Mouse (Mus musculus) brain, embryonic 14.5 days (tissue): ENCODE results near the gene Rps6kc1. TPM values are rescaled to one million over a fixed set of nuclear protein-coding genes. Genes with fewer than 3 reads are reported as not detected.

Experiments used
- DNase-seq: peaks from one replicate; pipeline ENCODE4 v3.0.0-alpha.2; 2011; ENCODE audit warnings: low read depth
- CTCF ChIP-seq: fragments of 200-500 bp; IDR thresholded peaks from 2 replicates; pipeline ENCODE4 v1.5.1; 2012; ENCODE audit warnings: inconsistent platforms, mild to moderate bottlenecking, moderate library complexity, borderline replicate concordance; ENCODE audit not compliant: insufficient read depth, insufficient read length; ENCODE audit errors: extremely low read depth
- POLR2A ChIP-seq: fragments of 200-500 bp; IDR thresholded peaks from 2 replicates; pipeline ENCODE4 v1.6.1; 2012; ENCODE audit warnings: mild to moderate bottlenecking, inconsistent platforms, borderline replicate concordance; ENCODE audit not compliant: poor library complexity, insufficient read depth, insufficient read length, severe bottlenecking; ENCODE audit errors: extremely low read depth
- polyA plus RNA-seq: library from polyadenylated mRNA; depleted of rRNA; stranded (reverse); fragments of >200 nt; gene quantifications from 2 replicates; pipeline ENCODE4 v1.2.3, GENCODE M21; 2012; rRNA removed

Gene Rps6kc1
- polyA plus RNA-seq: 14.2 and 25.2 TPM in 2 replicates

DNA sequence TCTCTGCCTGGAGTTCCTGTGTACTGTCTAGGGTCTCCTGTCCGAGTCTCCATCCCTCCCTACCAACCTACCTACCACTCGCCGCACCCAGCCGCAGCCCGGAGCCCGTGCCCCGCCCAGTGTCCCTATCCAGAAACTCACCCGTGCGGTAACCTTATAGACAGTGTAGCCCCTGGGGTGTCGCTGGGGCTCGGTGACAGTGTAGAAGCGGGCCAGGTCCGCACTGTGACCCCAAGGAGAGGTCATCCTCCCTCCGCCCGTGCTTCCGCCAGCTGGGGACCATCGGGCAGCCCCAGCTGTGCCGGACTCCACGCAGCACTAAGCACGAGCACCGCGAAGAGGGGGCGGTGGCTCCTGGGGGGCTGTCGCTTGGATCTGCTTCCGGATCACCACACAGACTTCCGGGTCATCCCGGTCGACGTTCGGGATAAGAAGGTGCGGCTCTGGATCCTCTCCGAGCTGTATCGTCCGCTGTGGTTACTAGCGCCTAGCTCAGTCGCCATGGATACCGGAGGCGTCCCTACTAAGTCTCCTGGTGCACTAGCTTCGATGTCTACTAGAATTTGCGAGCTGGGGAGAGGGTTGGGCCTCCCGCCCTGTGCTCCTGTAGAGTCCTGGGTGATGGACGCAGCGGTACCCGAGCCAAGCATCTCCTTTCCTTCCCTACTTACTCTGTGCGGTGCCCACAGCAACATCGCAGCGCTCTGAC lies at the start of gene Rps6kc1:
Rps6kc1 (minus strand) TSS at position 356 of the 709 bp plus-strand sequence.
- TF ChIP-seq CTCF (no peak), POLR2A (peak; percentile 78; the same call in 1 of the 2 replicates)
- peak; percentile 93 for DNase-seq

GRCm38 (mm10) chr1:190958821-190959220 lies 47.3 kb upstream of the Rps6kc1 start:
- TF ChIP-seq POLR2A: no peak
- no peak for TF ChIP-seq CTCF
- no peak for DNase-seq

DNA sequence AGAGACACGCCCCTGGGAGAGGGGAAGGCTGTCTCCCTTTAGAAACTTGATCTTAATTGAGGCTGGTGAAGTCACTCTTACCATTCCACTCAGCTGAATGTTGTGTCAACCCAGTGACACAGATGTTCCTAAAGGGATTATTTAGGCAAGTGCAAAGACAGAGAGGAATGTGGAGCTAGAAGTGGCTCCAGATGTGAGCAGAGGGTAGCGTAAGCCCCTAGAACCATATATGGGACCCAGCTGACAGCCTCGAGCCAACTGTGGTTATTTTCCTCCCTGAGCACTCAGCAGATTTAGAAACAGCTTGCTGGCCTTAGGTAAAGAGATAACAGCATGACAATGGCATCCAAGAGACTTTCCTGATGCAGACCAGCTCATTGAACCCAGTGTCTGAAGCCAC lies 41.4 kb upstream of the Rps6kc1 start:
- DNase-seq: no peak
- TF ChIP-seq POLR2A (no peak), CTCF (no peak)

DNA sequence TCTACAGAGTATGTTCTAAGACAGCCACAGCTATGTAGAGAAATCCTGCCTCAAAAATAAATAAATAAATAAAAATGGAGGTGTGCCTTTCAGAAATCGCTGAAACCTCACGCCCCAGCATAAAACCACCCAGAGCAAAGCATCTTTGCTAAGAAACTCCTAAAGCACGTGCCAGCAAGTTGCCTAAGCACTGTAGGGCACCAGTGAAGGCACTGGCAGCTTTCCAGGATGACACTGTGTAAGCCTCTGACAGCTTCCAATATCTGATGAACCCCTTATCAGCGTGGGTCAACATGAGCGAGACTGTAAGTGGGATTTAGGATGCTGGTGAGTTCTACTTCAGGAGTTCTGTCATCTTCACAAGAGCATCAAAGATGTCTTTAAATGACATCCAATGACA lies 39.4 kb upstream of the Rps6kc1 start:
- no peak for DNase-seq
- TF ChIP-seq POLR2A (no peak), CTCF (no peak)

GRCm38 (mm10) chr1:190948846-190949245 lies 37.3 kb upstream of the Rps6kc1 start:
- no peak for TF ChIP-seq CTCF
- TF ChIP-seq POLR2A: no peak
- DNase-seq: peak; percentile 11

- DNase-seq: peak; percentile 12
- TF ChIP-seq CTCF (no peak), POLR2A (no peak)
Observed at GRCm38 (mm10) chr1:190948439-190948838, 36.9 kb upstream of the Rps6kc1 start.

DNA sequence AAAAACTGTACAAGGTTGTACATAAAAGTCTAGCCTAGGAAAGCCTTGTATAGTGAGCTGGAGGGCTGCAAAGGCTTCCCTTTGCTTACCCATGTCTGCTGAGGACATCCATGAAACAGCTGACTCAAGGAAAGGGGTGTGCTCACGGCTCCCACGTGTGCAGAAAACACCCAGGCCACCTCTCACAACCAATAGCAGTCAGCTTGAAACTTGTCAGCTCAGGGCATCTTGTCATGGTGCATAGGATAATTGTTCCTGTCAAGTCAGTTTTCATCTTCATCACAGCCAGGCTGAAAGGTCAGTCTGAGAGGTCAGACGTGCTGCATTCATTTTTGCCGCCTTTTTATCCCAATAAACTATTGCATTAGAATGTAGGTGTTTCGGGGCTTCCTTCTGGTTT lies 36.4 kb upstream of the Rps6kc1 start:
- TF ChIP-seq POLR2A: no peak
- no peak for TF ChIP-seq CTCF
- DNase-seq: no peak

DNA sequence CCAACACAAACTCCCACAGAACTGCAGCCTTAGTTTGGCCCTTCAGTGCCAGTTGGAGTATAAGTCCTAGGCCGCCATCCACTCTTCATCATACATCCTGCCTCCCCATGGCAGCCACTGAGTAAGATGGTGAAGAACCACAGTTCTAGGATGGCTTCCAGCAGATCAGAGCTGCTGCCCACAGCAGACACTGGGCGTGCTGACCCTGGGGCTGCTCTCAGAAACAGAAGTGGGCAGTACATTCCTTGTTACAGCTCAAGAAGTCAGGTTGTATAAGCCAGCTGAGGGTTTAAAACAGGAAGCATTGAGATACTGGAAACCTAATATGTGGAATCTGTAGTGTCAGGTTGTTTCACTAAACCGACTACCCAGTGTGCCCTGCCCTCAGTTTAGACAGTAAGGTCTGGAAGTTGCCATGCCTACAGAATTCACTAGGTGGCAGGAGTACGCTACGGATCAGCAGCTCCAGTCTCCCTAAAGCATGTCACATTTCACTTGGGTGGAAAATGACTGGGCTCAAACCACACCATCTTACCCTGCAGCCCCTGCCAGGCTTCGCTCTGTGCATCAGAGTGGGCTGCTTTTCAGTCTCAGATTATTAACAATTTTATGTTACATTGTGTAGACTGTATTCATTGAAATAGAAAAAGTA lies 32.7 kb upstream of the Rps6kc1 start:
- DNase-seq: peak; percentile 85
- peak; percentile 88; the same call in 1 of the 2 replicates for TF ChIP-seq CTCF
- no peak for TF ChIP-seq POLR2A

DNA sequence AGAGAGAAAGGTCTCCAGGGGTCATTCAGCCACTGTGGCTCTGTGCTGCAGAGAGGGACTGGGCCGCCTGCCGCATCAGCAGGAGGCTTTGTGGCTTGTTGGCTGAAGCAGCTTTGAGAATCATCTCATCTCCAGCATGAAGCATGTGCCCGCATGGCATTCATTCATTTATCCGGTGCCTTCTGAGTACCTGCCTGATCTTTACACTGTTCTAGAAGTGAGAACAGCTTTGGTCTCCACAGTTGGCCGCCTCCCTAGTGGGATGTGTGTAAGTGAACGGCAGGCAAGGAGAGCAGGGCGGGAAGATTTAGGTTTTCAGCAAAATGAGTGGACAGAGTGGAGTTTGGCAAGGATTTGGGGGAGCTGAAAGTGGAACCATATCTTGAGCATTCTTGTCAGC lies 28.2 kb upstream of the Rps6kc1 start:
- TF ChIP-seq CTCF (no peak), POLR2A (no peak)
- no peak for DNase-seq

GRCm38 (mm10) chr1:190930181-190930580 lies 18.6 kb upstream of the Rps6kc1 start:
- DNase-seq: no peak
- TF ChIP-seq POLR2A: no peak
- no peak for TF ChIP-seq CTCF

DNA sequence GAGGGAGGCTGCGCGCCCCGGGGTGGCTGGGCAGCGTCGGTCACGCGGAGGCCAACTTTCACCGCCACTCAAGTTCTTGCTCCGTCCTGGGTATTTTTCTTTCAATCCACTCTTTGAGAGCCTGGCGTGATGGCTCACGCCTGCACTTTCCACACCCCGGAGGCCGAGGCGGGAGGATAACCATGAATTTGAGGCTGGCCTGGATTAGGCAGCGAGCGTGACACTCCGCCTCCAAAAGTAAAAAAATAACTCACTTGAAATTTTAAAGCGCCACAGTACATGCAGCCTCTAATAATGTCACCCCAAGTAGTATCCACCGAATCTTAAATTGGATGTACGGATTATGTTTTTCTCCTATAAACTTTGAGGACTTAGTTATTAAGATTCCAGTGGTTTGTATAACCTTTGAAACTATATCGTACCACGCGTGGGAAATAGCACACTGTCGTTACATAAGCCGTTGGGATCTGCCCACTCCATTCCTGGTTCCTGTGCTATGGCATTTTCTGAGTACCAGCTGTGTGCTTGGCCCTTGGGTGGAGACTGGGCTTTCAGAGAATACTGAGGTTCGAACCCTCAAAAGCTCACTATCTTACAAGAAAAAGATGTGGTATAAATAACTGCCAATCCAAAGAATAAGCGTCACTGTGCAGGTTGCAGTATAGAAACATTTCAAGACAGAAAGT lies 17.6 kb upstream of the Rps6kc1 start:
- peak; percentile 21 for DNase-seq
- TF ChIP-seq POLR2A (no peak), CTCF (no peak)

DNA sequence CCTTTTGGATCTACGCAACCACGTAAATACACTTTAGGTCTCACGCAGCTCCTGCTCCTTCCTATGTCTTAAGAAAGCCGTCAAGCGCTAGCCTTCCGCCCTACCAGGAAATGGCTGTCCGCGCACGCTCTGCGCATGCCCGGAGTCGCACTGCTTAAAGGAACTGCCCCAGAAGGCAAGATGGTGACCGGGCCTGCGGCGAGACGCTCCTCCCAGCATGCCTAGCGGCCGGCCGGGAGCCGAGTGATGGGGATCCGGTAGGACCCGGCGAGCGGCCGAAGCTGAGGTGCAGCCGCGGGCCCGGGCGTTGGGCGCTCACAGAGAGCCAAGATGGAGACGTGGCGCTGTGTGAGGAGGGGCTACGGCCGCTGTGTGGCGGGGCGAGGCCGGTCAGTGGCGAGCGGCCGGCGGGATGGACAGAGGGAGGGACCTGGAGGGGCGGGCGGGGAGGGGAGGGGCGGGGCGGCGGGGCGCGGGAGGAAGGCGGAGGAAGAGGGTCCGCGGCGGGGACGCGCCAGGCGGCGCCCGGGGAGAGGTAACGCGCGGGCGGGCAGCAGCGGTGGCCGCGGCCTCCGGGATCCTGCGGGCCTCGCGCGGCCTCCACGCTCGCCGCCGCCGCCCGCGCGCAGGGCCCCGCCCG lies 16.9 kb upstream of the Rps6kc1 start:
- DNase-seq: peak; percentile 99
- TF ChIP-seq CTCF (no peak), POLR2A (peak; percentile 81)
